Mouse (Mus musculus) forebrain, embryonic 16.5 days (tissue): Measurements from ENCODE around the gene Csmd2. TPM values are rescaled to one million over a fixed set of nuclear protein-coding genes. Genes with fewer than 3 reads are reported as not detected.
A peak's percentile ranks its signal among the peaks of the same experiment; 100 is the strongest.

ENCODE experiments used
- ATAC-seq: fragments of 200-750 bp; cut with Nextera tagmentation; 2 replicates; pipeline ENCODE4 v1.8.0; 2017; ENCODE audit warnings: mild to moderate bottlenecking, moderate library complexity
- H3K27ac ChIP-seq: fragments of 300-500 bp; sonication (generic); 2 replicates; pipeline ENCODE4 v1.5.1; 2014; ENCODE audit warnings: low read length, control low read depth
- H3K27me3 ChIP-seq: fragments of 300-500 bp; sonication (generic); replicated peaks from 2 replicates; pipeline ENCODE4 v1.6.1; 2014; ENCODE audit warnings: low read length; ENCODE audit not compliant: control insufficient read depth, insufficient read depth
- H3K36me3 ChIP-seq: fragments of 300-500 bp; sonication (generic); 2 replicates; pipeline ENCODE4 v1.6.1; 2014; ENCODE audit not compliant: control insufficient read depth, insufficient read depth
- H3K4me1 ChIP-seq: fragments of 300-500 bp; sonication (generic); replicated peaks from 2 replicates; pipeline ENCODE4 v1.6.1; 2014; ENCODE audit warnings: low read length; ENCODE audit not compliant: control insufficient read depth, insufficient read depth
- H3K4me2 ChIP-seq: fragments of 300-500 bp; sonication (generic); 2 replicates; pipeline ENCODE4 v1.6.1; 2014; ENCODE audit warnings: mild to moderate bottlenecking, low read length, control low read depth
- H3K4me3 ChIP-seq: fragments of 300-500 bp; sonication (generic); replicated peaks from 2 replicates; pipeline ENCODE4 v1.5.1; 2014; ENCODE audit warnings: mild to moderate bottlenecking, low read length, control low read depth
- H3K9ac ChIP-seq: fragments of 300-500 bp; sonication (generic); replicated peaks from 2 replicates; pipeline ENCODE4 v1.6.1; 2014; ENCODE audit warnings: low read depth, low read length, control low read depth
- H3K9me3 ChIP-seq: fragments of 300-500 bp; sonication (generic); 2 replicates; pipeline ENCODE4 v1.6.1; 2016; ENCODE audit warnings: low read length; ENCODE audit not compliant: control insufficient read depth
- WGBS: fragments of 180-500 bp; shearing (Covaris S2); extraction: QIAGEN DNeasy Blood & Tissue Kit; methylation state at CpG from one replicate; pipeline ENCODE4 v1.1.7; 2014; 5-methylcytosine and 5-hydroxymethylcytosine counted together
- polyA plus RNA-seq: library from polyadenylated mRNA; unstranded; fragments of >200 nt; fragmentation: Nextera tagmentation; extraction: Ambion mirVana; gene quantifications from 2 replicates; pipeline ENCODE4 v1.2.1, GENCODE M21; 2015

Csmd2 gene
- polyA plus RNA-seq, 1 experiment from 2014 or later = 11.2 TPM

DNA sequence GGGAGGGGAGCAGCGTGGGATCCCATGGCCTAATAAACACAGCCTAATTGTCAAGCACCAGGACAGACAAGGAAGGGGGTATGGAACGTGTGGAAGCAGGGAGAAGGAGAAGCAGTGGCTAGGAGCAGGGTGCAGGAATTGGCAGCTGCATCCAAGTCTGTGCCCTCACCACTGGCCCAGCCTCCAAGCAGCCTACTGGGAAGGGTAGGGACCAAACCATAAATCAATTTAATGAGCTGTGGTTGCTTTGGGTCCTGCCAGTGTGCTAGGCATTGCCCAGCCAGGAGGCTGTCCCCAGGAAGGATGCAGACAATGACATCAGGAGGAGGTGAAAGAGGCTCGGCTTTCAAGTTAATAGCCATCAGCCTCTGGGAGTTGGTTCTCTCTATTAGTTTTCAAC, 100.0 kb downstream of the Csmd2 start:
- H3K4me2 ChIP-seq = no peak overlapping the region
- no peaks in the 10 kb centered on the region for H3K36me3 ChIP-seq
- H3K27me3 ChIP-seq = no peaks in the 10 kb centered on the region
- H3K9me3 ChIP-seq = no peaks in the 10 kb centered on the region
- H3K9ac ChIP-seq = no peak overlapping the region
- H3K4me1 ChIP-seq = peaks cover 11% of the 10 kb centered on the region
- no peak overlapping the region for H3K4me3 ChIP-seq
- WGBS = 40% methylated on average over 3 of the region's 3 CpGs
- ATAC-seq = no peak
- no peak overlapping the region for H3K27ac ChIP-seq

- ATAC-seq = no peak
- H3K9ac ChIP-seq = no peak overlapping the region
- no peaks in the 10 kb centered on the region for H3K9me3 ChIP-seq
- no peaks in the 10 kb centered on the region for H3K27me3 ChIP-seq
- peaks cover 11% of the 10 kb centered on the region for H3K4me1 ChIP-seq
- H3K27ac ChIP-seq = no peak overlapping the region
- H3K4me3 ChIP-seq = no peak overlapping the region
- whole genome bisulfite sequencing = 76% methylated on average over 3 of the region's 3 CpGs
- H3K36me3 ChIP-seq = no peaks in the 10 kb centered on the region
- no peak overlapping the region for H3K4me2 ChIP-seq
Observed at GRCm38 (mm10) chr4:128088264-128088663, 100.6 kb downstream of the Csmd2 start.

DNA sequence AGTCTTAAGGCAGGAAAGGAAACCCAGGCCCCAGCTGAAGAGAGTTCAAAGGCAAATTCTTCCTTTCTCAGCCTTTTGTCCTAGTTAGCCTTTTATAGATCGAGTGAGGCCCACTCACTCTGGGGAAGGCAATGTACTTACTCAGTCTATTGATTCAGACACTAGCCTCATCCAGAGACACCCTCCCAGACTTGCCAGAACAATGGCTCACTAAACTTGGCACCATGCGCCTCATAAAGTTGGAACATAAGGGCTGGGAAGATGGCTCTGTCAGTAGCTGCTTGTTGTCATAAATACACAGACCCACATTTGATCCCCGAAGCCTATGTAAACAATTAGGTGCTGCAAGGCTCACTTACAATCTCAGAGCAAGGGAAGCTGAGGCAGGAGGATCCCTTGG, 104.3 kb downstream of the Csmd2 start:
- WGBS = 60% methylated on average over 3 of the region's 3 CpGs
- no peak for ATAC-seq

GRCm38 (mm10) chr4:128099515-128099914, 111.9 kb downstream of the Csmd2 start:
- no peak overlapping the region for H3K4me3 ChIP-seq
- H3K9ac ChIP-seq = no peak overlapping the region
- H3K9me3 ChIP-seq = no peaks in the 10 kb centered on the region
- no peaks in the 10 kb centered on the region for H3K36me3 ChIP-seq
- H3K27ac ChIP-seq = no peak overlapping the region
- no peak for ATAC-seq
- H3K4me1 ChIP-seq = no peaks in the 10 kb centered on the region; the same call in 1 of the 2 replicates
- 88% methylated on average over 5 of the region's 5 CpGs for WGBS
- no peak overlapping the region for H3K4me2 ChIP-seq
- no peaks in the 10 kb centered on the region for H3K27me3 ChIP-seq

More for the DNA sequence above, 104.3 kb downstream of the Csmd2 start:
- H3K9ac ChIP-seq = no peak overlapping the region
- H3K36me3 ChIP-seq = no peaks in the 10 kb centered on the region
- no peaks in the 10 kb centered on the region for H3K9me3 ChIP-seq
- H3K27me3 ChIP-seq = no peaks in the 10 kb centered on the region
- H3K4me1 ChIP-seq = peaks cover 11% of the 10 kb centered on the region
- H3K4me2 ChIP-seq = no peak overlapping the region
- no peak overlapping the region for H3K4me3 ChIP-seq
- no peak overlapping the region for H3K27ac ChIP-seq

GRCm38 (mm10) chr4:128100541-128100940, 112.9 kb downstream of the Csmd2 start:
- Histone ChIP-seq H3K4me3 (no peak overlapping the region), H3K27ac (no peak overlapping the region), H3K9me3 (no peaks in the 10 kb centered on the region), H3K9ac (no peak overlapping the region), H3K4me1 (no peaks in the 10 kb centered on the region; the same call in 1 of the 2 replicates), H3K36me3 (no peaks in the 10 kb centered on the region), H3K27me3 (no peaks in the 10 kb centered on the region), H3K4me2 (no peak overlapping the region)
- 54% methylated on average over 5 of the region's 5 CpGs for WGBS
- ATAC-seq = peak; percentile 58

GRCm38 (mm10) chr4:128116331-128116730, 128.7 kb downstream of the Csmd2 start:
- 74% methylated on average over 7 of the region's 7 CpGs for WGBS
- Histone ChIP-seq H3K4me2 (no peak overlapping the region), H3K9ac (no peak overlapping the region), H3K27ac (no peak overlapping the region), H3K9me3 (no peaks in the 10 kb centered on the region; the same call in 1 of the 2 replicates), H3K36me3 (no peaks in the 10 kb centered on the region), H3K4me1 (no peaks in the 10 kb centered on the region), H3K27me3 (no peaks in the 10 kb centered on the region), H3K4me3 (no peak overlapping the region)
- ATAC-seq = no peak

GRCm38 (mm10) chr4:128123281-128123680, 135.6 kb downstream of the Csmd2 start:
- Histone ChIP-seq H3K4me1 (no peaks in the 10 kb centered on the region), H3K9me3 (peaks cover 5% of the 10 kb centered on the region; the same call in 1 of the 2 replicates), H3K36me3 (no peaks in the 10 kb centered on the region), H3K27me3 (no peaks in the 10 kb centered on the region), H3K4me2 (no peak overlapping the region), H3K4me3 (no peak overlapping the region), H3K9ac (no peak overlapping the region), H3K27ac (no peak overlapping the region)
- 85% methylated on average over 8 of the region's 8 CpGs for WGBS
- ATAC-seq = no peak

DNA sequence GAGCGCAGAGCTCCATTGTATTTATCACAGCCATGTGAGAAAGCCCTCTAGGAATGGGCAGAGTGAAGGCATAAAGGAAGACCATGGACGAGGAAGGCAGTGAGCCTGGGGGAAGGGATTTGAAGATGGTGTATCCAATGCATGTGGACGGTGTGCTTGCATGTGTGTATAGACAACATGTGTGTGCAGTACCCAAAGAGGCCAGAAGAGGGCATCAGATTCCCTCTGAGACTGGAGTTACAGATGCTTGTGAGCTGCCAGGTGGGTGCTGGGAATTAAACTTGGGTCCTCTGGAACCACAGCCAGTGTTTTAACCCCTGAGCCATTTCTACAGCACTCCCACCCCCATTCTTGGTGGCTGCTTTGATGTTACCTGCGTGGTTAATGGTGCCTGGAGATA, 137.1 kb downstream of the Csmd2 start:
- Histone ChIP-seq H3K9me3 (peaks cover 5% of the 10 kb centered on the region; the same call in 1 of the 2 replicates), H3K4me3 (no peak overlapping the region), H3K9ac (no peak overlapping the region), H3K4me1 (no peaks in the 10 kb centered on the region), H3K27me3 (no peaks in the 10 kb centered on the region), H3K27ac (no peak overlapping the region), H3K4me2 (no peak overlapping the region), H3K36me3 (no peaks in the 10 kb centered on the region)
- ATAC-seq = no peak
- WGBS = 91% methylated on average over 4 of the region's 4 CpGs

GRCm38 (mm10) chr4:128128546-128128945, 140.9 kb downstream of the Csmd2 start:
- ATAC-seq = no peak
- H3K27ac ChIP-seq = no peak overlapping the region

DNA sequence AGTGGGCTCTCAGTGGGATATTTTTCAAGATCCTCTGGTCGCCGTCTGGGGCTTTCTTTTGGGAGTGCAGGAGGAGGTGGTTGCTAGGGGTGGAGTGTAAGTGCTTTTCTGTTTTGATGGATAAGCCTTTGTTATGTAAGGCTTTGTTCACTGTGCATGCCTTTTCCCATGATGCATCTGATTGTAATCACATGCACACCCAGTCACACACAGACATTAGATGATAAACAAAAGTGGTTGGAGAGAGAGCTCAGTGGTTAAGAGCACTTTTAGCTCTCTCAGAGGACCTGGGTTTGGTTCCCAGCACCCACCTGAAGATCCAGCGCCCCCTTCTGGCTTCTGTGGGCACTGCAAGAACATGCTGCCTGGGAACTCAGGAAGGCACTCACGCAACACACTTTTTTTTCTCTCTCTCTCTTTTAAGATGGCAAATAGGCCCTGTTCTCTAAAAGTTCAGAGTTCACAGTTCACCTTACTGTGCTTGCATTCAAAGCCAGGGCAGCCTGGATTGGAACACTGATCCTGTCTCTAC, 143.0 kb downstream of the Csmd2 start:
- no peak overlapping the region for H3K4me2 ChIP-seq
- H3K9ac ChIP-seq = no peak overlapping the region
- H3K4me3 ChIP-seq = no peak overlapping the region
- H3K4me1 ChIP-seq = peaks cover 22% of the 10 kb centered on the region
- H3K9me3 ChIP-seq = no peaks in the 10 kb centered on the region; the same call in 1 of the 2 replicates
- 54% methylated on average over 4 of the region's 4 CpGs for WGBS
- no peak for ATAC-seq
- H3K27me3 ChIP-seq = no peaks in the 10 kb centered on the region
- H3K27ac ChIP-seq = no peak overlapping the region
- H3K36me3 ChIP-seq = no peaks in the 10 kb centered on the region

More at GRCm38 (mm10) chr4:128128546-128128945, 140.9 kb downstream of the Csmd2 start:
- 72% methylated on average over 6 of the region's 6 CpGs for WGBS
- H3K4me1 ChIP-seq = peaks cover 5% of the 10 kb centered on the region; the same call in 1 of the 2 replicates
- no peaks in the 10 kb centered on the region for H3K27me3 ChIP-seq
- peaks cover 5% of the 10 kb centered on the region; the same call in 1 of the 2 replicates for H3K9me3 ChIP-seq
- H3K36me3 ChIP-seq = no peaks in the 10 kb centered on the region
- no peak overlapping the region for H3K9ac ChIP-seq
- no peak overlapping the region for H3K4me2 ChIP-seq
- H3K4me3 ChIP-seq = no peak overlapping the region
